Mouse (Mus musculus): ENCODE results near the gene Nt5c2. TPM values are rescaled to one million over a fixed set of nuclear protein-coding genes. Genes with fewer than 3 reads are reported as not detected.

The Nt5c2 gene
- polyA plus RNA-seq, 1 experiment from 2014 or later: 107 TPM

DNA sequence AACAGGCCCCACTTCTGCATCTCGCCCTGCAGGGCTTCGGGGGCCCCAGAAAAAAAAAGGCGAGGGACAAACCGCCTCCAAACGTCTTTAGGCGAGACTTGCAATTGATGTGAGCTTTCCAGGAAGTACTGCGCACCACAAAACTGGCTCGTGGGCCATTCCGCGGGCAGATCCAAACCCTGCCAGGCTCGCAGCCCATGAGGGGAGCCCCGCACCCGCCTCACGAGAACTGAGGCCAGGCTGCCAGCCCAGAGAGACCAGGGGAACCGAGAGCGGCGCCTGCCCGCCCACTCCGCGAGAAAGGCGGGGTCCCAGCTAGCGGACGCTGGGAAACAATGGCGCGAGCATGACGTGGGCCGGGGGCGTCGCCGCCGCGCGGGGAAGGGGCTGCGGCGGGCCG, 53.3 kb downstream of the Nt5c2 start:
- Histone ChIP-seq H3K4me3 (ENCODE audit: low read depth, low read length) (peak overlapping the region; percentile 93), H3K4me2 (peak overlapping the region; percentile 91), H3K27me3 (replicated peaks; ENCODE audit: control insufficient read depth, insufficient read depth, low read length) (no peaks in the 10 kb centered on the region), H3K36me3 (ENCODE audit: control insufficient read depth, insufficient read depth, low read length) (0 out of 2 replicates have a peak, but pooled peaks cover 2% of the 10 kb centered on the region), H3K9me3 (ENCODE audit: control insufficient read depth, low read length) (no peaks in the 10 kb centered on the region), H3K9ac (ENCODE audit: low read depth, low read length) (peak overlapping the region; percentile 96), H3K27ac (ENCODE audit: low read depth, low read length) (peak overlapping the region; percentile 96), H3K4me1 (replicated peaks; ENCODE audit: control insufficient read depth, insufficient read depth, low read length) (peaks cover 39% of the 10 kb centered on the region)
- ATAC-seq (replicated peaks; ENCODE audit: low FRiP score) (peak; percentile 79), DNase-seq (ENCODE audit: low spot score) (peak; percentile 85)
- 1% methylated on average over 28 of the region's 36 CpGs for WGBS

DNA sequence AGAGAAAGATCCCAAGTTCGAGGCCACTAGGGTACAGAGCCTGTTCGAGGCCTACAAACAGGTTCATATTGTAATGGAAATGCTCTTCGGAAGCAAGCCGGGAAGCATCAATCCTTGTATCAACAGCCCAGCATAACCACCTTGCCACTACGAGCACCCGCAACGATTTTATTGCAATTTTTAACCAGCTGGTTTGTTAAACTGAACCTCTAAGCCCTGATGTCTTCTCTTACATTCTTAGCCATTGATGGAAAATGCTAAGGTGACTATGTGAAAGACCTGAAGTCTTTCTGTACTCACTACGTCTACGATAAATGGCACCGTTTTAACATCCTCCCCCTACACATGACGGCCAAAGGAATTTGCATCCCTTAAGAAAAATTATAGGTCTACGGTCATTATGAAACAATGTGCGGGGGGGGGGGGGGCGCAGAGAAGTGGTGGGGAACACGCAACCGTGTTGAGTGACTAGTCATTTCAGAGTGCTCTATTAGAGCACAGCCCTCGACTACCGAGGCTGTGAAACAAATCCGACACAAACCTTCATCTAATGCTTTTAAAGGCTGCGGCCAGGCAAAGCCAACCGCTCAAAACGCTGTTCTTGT, 53.8 kb downstream of the Nt5c2 start:
- no peak for ATAC-seq (replicated peaks; ENCODE audit: low FRiP score)

DNA sequence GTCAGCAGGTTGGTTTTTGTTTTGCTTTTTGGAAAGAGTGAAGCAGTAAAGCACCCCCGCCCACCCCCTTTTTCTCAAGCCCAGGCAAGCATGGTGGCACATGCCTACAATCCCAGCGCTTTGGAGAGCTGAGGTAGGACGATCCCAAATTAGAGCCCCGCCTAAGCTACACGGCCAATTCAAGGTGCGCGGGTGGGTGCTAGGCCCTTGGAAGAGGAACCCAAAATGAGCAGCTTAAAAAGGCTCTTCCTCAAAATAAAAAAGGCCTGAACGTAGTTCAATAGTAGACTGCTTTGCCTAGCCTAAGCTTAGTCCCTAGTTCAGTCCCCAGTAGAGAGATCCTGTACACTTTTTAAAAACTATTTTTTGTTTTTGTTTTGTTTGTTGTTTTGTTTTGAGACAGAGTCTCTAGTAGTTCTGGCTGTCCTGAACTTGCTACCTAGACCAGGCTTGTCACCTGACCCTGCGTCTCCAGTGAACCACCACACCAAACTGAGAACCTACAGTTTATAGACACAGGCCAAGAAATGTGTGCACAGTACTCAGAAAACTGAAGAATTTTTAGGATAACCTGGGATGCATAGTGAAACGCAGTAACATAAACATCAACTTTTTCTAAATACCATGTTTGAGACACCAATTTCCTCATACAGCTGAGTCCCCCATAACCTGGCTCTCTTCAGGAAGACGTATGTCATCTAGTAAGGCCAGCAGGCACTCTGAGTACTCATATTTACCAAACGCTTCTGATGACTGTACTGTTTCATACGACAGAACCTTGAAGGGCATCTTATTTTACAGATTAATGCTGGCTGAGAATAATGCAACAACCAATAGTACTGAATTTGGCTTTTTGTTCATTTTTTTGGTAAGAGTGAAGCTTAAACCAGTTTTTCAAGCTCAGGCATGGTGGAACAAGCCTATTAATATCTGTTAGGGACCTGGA, 54.6 kb downstream of the Nt5c2 start:
- H3K27me3 ChIP-seq (replicated peaks; ENCODE audit: control insufficient read depth, insufficient read depth, low read length): no peaks in the 10 kb centered on the region
- H3K4me3 ChIP-seq (ENCODE audit: low read depth, low read length): peak overlapping the region; percentile 93
- H3K4me1 ChIP-seq (replicated peaks; ENCODE audit: control insufficient read depth, insufficient read depth, low read length): peaks cover 45% of the 10 kb centered on the region
- H3K9me3 ChIP-seq (ENCODE audit: control insufficient read depth, low read length): no peaks in the 10 kb centered on the region
- H3K36me3 ChIP-seq (ENCODE audit: control insufficient read depth, insufficient read depth, low read length): 0 out of 2 replicates have a peak, but pooled peaks cover 2% of the 10 kb centered on the region
- peak overlapping the region; percentile 96 for H3K27ac ChIP-seq (ENCODE audit: low read depth, low read length)
- H3K9ac ChIP-seq (ENCODE audit: low read depth, low read length): peak overlapping the region; percentile 96
- 60% methylated on average over 13 of the region's 13 CpGs for WGBS
- ATAC-seq (replicated peaks; ENCODE audit: low FRiP score): no peak
- no peak for DNase-seq (ENCODE audit: low spot score)
- H3K4me2 ChIP-seq: peak overlapping the region; percentile 91

More for the DNA sequence above, 53.8 kb downstream of the Nt5c2 start:
- no peaks in the 10 kb centered on the region for H3K27me3 ChIP-seq (replicated peaks; ENCODE audit: control insufficient read depth, insufficient read depth, low read length)
- peak overlapping the region; percentile 91 for H3K4me2 ChIP-seq
- WGBS: 12% methylated on average over 22 of the region's 22 CpGs
- H3K4me3 ChIP-seq (ENCODE audit: low read depth, low read length): peak overlapping the region; percentile 93
- DNase-seq (ENCODE audit: low spot score): no peak
- 0 out of 2 replicates have a peak, but pooled peaks cover 2% of the 10 kb centered on the region for H3K36me3 ChIP-seq (ENCODE audit: control insufficient read depth, insufficient read depth, low read length)
- peak overlapping the region; percentile 96 for H3K27ac ChIP-seq (ENCODE audit: low read depth, low read length)
- peak overlapping the region; percentile 96 for H3K9ac ChIP-seq (ENCODE audit: low read depth, low read length)
- peaks cover 44% of the 10 kb centered on the region for H3K4me1 ChIP-seq (replicated peaks; ENCODE audit: control insufficient read depth, insufficient read depth, low read length)
- H3K9me3 ChIP-seq (ENCODE audit: control insufficient read depth, low read length): no peaks in the 10 kb centered on the region

DNA sequence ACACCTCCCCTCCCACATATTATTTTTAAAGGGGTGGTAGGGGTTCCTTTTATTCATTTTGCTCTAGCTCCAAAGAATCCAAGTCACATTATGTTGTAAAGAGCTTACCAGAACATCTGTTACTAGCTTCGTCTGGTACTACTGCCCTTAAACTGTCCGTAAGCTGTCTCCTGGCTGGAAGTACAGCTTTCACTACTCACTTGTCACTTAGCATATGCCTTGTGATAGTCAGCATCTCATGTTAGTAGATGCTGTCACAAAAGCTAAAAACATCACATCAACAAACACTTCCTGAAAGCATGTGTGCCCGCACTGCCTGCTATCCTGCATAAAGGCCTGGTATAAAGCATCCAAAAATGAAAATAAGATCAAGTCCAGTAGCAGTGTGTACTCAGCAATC, 55.4 kb downstream of the Nt5c2 start:
- H3K27me3 ChIP-seq (replicated peaks; ENCODE audit: control insufficient read depth, insufficient read depth, low read length): no peaks in the 10 kb centered on the region
- peaks cover 45% of the 10 kb centered on the region for H3K4me1 ChIP-seq (replicated peaks; ENCODE audit: control insufficient read depth, insufficient read depth, low read length)
- H3K9me3 ChIP-seq (ENCODE audit: control insufficient read depth, low read length): no peaks in the 10 kb centered on the region
- H3K4me3 ChIP-seq (ENCODE audit: low read depth, low read length): peak overlapping the region; percentile 93
- H3K36me3 ChIP-seq (ENCODE audit: control insufficient read depth, insufficient read depth, low read length): 0 out of 2 replicates have a peak, but pooled peaks cover 2% of the 10 kb centered on the region
- peak overlapping the region; percentile 91 for H3K4me2 ChIP-seq
- H3K9ac ChIP-seq (ENCODE audit: low read depth, low read length): no peak overlapping the region; the same call in 1 of the 2 replicates
- 80% methylated on average over 3 of the region's 3 CpGs for WGBS
- ATAC-seq (replicated peaks; ENCODE audit: low FRiP score) (no peak), DNase-seq (ENCODE audit: low spot score) (no peak)
- peak overlapping the region; percentile 34 for H3K27ac ChIP-seq (ENCODE audit: low read depth, low read length)

DNA sequence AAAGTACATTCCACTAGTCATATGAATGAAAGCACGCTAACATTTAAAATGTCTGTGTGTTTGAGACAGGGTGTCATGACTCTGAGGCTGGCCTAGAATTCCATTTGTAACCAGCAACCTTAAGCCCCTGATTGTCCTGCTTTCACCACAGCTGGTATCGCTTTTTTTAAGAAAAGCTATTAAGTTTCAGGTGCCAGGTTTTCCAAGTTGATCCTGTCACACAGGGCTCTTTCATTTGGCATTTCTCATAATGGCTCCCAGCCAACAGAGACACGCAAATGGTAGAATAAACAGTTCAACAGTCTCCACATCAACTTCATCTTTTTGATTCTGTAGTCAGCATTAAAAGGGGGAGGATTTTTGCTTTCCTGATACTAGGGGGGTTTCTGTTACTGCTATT, 56.4 kb downstream of the Nt5c2 start:
- H3K27me3 ChIP-seq (replicated peaks; ENCODE audit: control insufficient read depth, insufficient read depth, low read length): no peaks in the 10 kb centered on the region
- H3K9ac ChIP-seq (ENCODE audit: low read depth, low read length): no peak overlapping the region
- H3K27ac ChIP-seq (ENCODE audit: low read depth, low read length): no peak overlapping the region
- no peak for ATAC-seq (replicated peaks; ENCODE audit: low FRiP score)
- H3K4me3 ChIP-seq (ENCODE audit: low read depth, low read length): no peak overlapping the region
- WGBS: 87% methylated on average over 3 of the region's 3 CpGs
- DNase-seq (ENCODE audit: low spot score): no peak
- H3K36me3 ChIP-seq (ENCODE audit: control insufficient read depth, insufficient read depth, low read length): 0 out of 2 replicates have a peak, but pooled peaks cover 2% of the 10 kb centered on the region
- H3K4me2 ChIP-seq: no peak overlapping the region
- peaks cover 43% of the 10 kb centered on the region for H3K4me1 ChIP-seq (replicated peaks; ENCODE audit: control insufficient read depth, insufficient read depth, low read length)
- no peaks in the 10 kb centered on the region for H3K9me3 ChIP-seq (ENCODE audit: control insufficient read depth, low read length)

DNA sequence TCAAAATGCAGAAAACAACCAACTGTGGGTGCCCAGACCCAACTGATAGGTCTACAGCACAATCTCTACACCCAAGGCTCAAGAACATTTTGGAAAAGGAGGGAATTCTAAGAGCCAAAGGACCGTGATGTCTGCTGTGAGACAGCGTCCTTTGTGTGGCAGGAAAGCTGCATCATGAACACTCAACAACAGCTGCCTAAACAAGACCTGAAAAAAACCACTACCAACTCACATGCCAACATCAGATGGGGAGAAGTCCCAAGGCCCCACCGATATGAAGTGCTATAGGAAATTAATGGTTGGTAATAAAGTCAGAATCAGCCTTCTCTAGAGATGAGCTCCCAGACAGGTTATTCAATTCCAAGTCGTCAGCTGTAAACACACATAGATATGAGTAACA, 57.0 kb downstream of the Nt5c2 start:
- Histone ChIP-seq H3K9me3 (ENCODE audit: control insufficient read depth, low read length) (no peaks in the 10 kb centered on the region), H3K4me2 (peak overlapping the region; percentile 7; the same call in 1 of the 2 replicates), H3K27me3 (replicated peaks; ENCODE audit: control insufficient read depth, insufficient read depth, low read length) (no peaks in the 10 kb centered on the region), H3K27ac (ENCODE audit: low read depth, low read length) (peak overlapping the region; percentile 58), H3K9ac (ENCODE audit: low read depth, low read length) (no peak overlapping the region), H3K4me1 (replicated peaks; ENCODE audit: control insufficient read depth, insufficient read depth, low read length) (peaks cover 43% of the 10 kb centered on the region), H3K36me3 (ENCODE audit: control insufficient read depth, insufficient read depth, low read length) (0 out of 2 replicates have a peak, but pooled peaks cover 2% of the 10 kb centered on the region), H3K4me3 (ENCODE audit: low read depth, low read length) (no peak overlapping the region)
- WGBS: 82% methylated on average over 4 of the region's 4 CpGs
- ATAC-seq (replicated peaks; ENCODE audit: low FRiP score) (no peak), DNase-seq (ENCODE audit: low spot score) (no peak)

DNA sequence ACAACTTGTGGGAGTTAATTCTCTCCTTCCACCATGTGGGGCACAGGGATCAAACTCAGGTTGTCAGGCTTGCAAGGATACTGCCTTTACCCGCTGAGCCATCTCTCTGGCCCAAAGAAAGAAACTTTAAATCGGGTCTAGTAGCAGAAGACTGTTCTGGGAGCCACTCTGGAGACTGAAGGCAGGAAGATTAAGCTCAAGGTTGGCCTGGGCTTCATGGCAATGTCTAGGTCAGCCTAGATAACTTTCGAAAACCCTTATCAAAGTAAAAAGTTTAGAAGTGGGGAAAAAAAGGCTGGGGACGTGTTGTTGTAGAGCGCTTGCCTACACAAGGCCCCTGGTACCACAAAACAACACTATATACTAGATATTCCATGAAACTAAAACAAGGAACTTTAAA, 58.0 kb downstream of the Nt5c2 start:
- Histone ChIP-seq H3K9me3 (ENCODE audit: control insufficient read depth, low read length) (no peaks in the 10 kb centered on the region), H3K9ac (ENCODE audit: low read depth, low read length) (no peak overlapping the region), H3K27me3 (replicated peaks; ENCODE audit: control insufficient read depth, insufficient read depth, low read length) (no peaks in the 10 kb centered on the region), H3K27ac (ENCODE audit: low read depth, low read length) (peak overlapping the region; percentile 58), H3K4me3 (ENCODE audit: low read depth, low read length) (0 out of 2 replicates have a peak overlapping the region, but pooled peaks have one; percentile 8), H3K36me3 (ENCODE audit: control insufficient read depth, insufficient read depth, low read length) (0 out of 2 replicates have a peak, but pooled peaks cover 2% of the 10 kb centered on the region), H3K4me2 (peak overlapping the region; percentile 52), H3K4me1 (replicated peaks; ENCODE audit: control insufficient read depth, insufficient read depth, low read length) (peaks cover 43% of the 10 kb centered on the region)
- ATAC-seq (replicated peaks; ENCODE audit: low FRiP score) (peak; percentile 74), DNase-seq (ENCODE audit: low spot score) (no peak)
- WGBS: 50% methylated on average over 5 of the region's 5 CpGs

DNA sequence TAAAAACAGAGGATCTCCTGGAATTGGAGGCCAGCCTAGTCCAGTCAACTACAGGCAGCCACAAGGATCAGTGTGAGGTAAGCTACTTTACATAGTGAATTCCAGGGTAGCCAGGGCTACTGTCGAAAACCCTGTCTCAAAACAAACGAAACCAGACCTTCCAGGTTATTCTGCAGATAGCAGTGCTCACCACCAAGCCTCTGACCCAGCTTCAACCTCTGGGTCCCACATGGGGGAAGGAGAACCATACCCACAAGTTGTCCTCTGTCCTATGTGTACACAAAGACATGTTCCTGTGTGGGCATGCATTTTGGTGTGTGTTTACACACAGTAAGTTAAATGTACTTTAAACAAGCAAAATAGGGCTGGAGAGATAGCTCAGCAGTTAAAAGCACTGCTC, 58.5 kb downstream of the Nt5c2 start:
- no peak for ATAC-seq (replicated peaks; ENCODE audit: low FRiP score)
- H3K4me2 ChIP-seq: peak overlapping the region; percentile 52

More for the DNA sequence above, 58.5 kb downstream of the Nt5c2 start:
- H3K9me3 ChIP-seq (ENCODE audit: control insufficient read depth, low read length): no peaks in the 10 kb centered on the region
- H3K36me3 ChIP-seq (ENCODE audit: control insufficient read depth, insufficient read depth, low read length): 0 out of 2 replicates have a peak, but pooled peaks cover 2% of the 10 kb centered on the region
- DNase-seq (ENCODE audit: low spot score): no peak
- H3K4me1 ChIP-seq (replicated peaks; ENCODE audit: control insufficient read depth, insufficient read depth, low read length): peaks cover 43% of the 10 kb centered on the region
- peak overlapping the region; percentile 58 for H3K27ac ChIP-seq (ENCODE audit: low read depth, low read length)
- H3K4me3 ChIP-seq (ENCODE audit: low read depth, low read length): 0 out of 2 replicates have a peak overlapping the region, but pooled peaks have one; percentile 8
- 49% methylated on average over 2 of the region's 2 CpGs for WGBS
- H3K27me3 ChIP-seq (replicated peaks; ENCODE audit: control insufficient read depth, insufficient read depth, low read length): no peaks in the 10 kb centered on the region
- H3K9ac ChIP-seq (ENCODE audit: low read depth, low read length): no peak overlapping the region

All from liver, embryonic 11.5 days (tissue).